Mouse (Mus musculus) brown adipose tissue, adult 24 weeks (tissue): Measurements from ENCODE around the gene Tlx2. TPM values are rescaled to one million over a fixed set of nuclear protein-coding genes. Genes with fewer than 3 reads are reported as not detected.

ENCODE experiments used
- H3K27ac ChIP-seq: fragments of 200-500 bp; replicated peaks from 2 replicates; pipeline ENCODE4 v1.5.1; 2012; ENCODE audit warnings: low read depth, mild to moderate bottlenecking, low read length
- H3K4me1 ChIP-seq: fragments of 200-500 bp; 2 replicates; pipeline ENCODE4 v1.6.1; 2012; ENCODE audit warnings: low read length, mixed read lengths; ENCODE audit not compliant: control insufficient read depth, insufficient read depth, insufficient read length
- H3K4me3 ChIP-seq: fragments of 200-500 bp; 2 replicates; pipeline ENCODE4 v1.5.1; 2012; ENCODE audit warnings: low read depth, mild to moderate bottlenecking, low read length, moderate library complexity; ENCODE audit not compliant: insufficient read depth
- polyA plus RNA-seq: library from polyadenylated mRNA; stranded (reverse); fragments of >200 nt; gene quantifications from 2 replicates; pipeline ENCODE4 v1.2.4, GENCODE M21; 2012; ENCODE audit not compliant: missing spikeins, insufficient read depth, insufficient read length

Tlx2 gene
- polyA plus RNA-seq: not detected in 2 replicates

DNA sequence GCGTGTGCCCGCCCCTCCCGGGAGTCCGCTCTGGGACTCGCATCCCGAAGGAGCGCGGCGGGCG lies at the start of gene Tlx2:
Tlx2 (minus strand) TSS at position 47 of the 64 bp plus-strand sequence.
- Histone ChIP-seq H3K4me1 (no peaks in the 10 kb centered on the region; the same call in 1 of the 2 replicates), H3K27ac (no peak within 1 kb of the TSS), H3K4me3 (peak within 1 kb of the TSS; percentile 28)

DNA sequence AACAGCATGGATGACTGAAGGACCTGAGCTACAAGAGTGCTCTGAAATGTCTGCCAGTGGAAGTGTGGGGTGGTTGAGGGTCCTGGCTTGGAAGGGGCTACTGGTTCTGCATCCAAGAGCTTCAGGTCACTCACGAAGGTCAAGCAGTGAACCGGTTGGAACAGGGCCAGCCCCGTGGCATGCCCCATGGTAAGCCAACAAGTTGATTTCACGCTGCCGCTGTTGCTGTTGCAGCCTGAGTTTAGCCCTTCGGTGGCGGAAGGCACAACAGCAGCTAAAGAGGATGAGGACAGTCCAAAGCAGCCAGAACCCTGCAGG lies 49.6 kb upstream of the Tlx2 start:
- Histone ChIP-seq H3K4me1 (peaks cover 12% of the 10 kb centered on the region; the same call in 1 of the 2 replicates), H3K4me3 (no peak overlapping the region; the same call in 1 of the 2 replicates), H3K27ac (no peak overlapping the region)

DNA sequence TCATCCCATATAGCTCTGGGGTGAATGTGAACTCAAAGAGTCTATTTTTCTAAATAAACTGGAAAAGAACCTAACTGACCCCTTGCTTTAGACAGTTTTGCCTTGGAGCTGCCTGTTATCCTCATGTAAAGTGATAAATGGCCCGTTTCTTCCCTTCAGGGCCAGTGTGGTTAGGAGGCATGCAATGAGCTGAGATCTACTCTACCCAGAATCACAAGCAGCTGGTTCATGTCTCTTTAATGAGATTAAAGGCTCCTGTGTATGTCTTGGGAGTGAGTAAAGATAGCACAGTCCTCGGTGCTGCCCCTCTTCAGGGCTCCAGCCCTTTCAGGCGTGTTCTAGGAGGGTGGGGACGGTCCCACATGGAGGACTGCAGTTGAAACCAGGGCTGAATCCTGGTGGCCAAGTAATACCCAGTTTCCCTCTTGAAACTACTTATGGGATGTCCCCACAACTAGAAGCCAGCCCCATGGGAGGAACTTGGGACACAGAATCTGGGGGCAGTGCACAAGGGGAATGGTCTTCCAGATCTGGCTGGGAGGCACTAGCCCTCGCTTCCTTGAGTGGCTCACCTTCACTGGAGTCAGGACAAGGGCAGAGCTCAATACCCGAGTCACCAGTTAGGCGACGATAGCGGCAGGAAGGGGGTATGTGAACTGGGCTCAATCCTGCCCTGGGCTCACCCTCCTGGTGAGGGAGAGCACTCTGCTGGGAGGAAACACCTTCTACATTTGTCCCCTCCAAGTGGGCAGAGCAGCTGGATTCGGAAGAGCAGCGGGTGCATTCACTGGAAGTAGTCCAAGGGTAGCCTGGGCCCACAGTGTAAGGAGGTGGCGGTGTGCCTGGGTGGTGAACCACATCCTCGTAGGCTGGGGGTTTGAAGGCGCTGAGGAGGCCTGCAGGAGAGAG lies 49.0 kb upstream of the Tlx2 start:
- no peak overlapping the region for H3K27ac ChIP-seq
- H3K4me3 ChIP-seq: no peak overlapping the region
- peaks cover 8% of the 10 kb centered on the region; the same call in 1 of the 2 replicates for H3K4me1 ChIP-seq

DNA sequence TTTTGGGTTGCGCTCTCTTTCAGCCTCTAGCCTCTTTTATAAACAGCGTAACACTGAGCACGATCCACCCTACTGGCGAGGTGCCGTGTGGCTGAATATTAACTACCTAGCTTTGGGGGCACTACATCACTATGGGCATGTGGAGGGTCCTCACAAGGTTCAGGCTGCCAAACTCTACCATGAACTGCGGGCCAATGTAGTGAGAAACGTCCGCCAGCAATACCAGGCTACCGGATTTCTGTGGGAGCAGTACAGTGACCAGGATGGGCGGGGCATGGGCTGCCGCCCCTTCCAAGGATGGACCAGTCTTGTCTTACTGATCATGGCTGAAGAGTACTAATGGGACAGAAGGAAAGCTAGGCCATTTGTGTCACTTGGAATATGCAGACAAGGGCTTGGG lies 48.3 kb upstream of the Tlx2 start:
- Histone ChIP-seq H3K4me3 (no peak overlapping the region), H3K27ac (no peak overlapping the region), H3K4me1 (peaks cover 8% of the 10 kb centered on the region; the same call in 1 of the 2 replicates)

DNA sequence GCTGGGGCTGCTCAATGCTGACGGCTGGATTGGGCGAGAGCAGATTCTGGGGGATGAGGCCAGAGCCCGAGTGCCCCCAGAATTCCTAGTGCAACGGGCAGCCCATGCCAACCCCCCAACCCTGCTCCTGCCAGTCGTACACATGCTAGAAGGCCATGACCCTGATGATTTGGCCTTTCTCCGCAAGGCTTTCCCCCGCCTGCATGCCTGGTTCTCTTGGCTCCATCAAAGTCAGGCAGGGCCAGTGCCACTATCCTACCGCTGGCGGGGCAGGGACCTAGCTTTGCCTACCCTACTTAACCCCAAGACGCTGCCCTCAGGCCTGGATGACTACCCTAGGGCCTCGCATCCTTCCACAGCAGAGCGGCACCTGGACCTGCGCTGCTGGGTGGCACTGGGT lies 47.5 kb upstream of the Tlx2 start:
- Histone ChIP-seq H3K27ac (no peak overlapping the region), H3K4me3 (no peak overlapping the region; the same call in 1 of the 2 replicates), H3K4me1 (peaks cover 8% of the 10 kb centered on the region; the same call in 1 of the 2 replicates)

DNA sequence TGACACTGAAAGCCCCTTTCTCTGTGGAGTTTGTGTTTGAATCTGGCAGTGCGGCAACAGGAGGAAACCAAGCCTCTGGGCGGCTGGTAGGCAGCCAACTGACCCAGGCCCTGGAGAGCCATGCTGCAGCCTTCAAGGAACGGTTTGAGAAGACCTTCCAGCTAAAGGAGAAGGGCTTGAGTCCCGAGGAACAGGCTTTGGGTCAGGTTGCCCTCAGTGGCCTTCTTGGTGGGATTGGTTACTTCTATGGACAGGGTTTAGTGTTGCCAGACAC lies 47.0 kb upstream of the Tlx2 start:
- H3K4me1 ChIP-seq: peaks cover 8% of the 10 kb centered on the region; the same call in 1 of the 2 replicates
- H3K27ac ChIP-seq: no peak overlapping the region
- no peak overlapping the region for H3K4me3 ChIP-seq

DNA sequence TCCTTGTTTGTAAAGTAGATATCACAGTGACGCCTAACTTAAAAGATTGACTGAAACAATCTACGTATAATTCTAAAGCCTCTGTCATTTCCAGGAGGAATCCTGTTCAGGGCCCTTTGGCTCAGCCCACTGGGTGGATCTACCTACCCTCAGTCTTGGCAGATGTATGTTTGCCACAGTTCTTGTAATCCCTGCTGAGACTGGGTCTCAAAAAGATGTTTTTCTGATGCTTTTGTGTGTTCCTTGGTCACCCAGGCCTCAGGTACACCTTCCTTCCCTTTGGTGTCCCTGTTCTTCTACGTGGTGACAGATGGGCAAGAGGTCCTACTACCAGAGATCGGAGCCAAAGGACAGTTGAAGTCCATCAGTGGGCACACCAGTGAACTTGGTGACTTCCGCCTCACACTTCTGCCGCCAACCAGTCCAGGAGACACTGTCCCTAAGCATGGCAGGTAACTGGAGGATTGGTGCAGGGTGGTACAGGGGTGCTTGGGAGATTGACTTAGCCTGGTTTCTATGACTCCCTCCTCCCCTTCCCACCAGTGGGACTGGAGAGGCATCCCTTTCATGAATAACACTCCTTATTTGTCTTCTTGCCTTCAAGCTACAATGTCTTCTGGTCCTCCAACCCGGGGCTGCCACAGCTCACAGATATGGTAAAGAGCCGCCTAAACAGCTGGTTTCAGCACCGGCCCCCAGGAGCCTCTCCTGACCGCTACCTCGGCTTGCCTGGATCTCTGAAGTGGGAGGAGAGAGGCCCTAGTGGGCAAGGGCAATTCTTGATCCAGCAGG lies 46.5 kb upstream of the Tlx2 start:
- peaks cover 8% of the 10 kb centered on the region; the same call in 1 of the 2 replicates for H3K4me1 ChIP-seq
- peak overlapping the region; percentile 89 for H3K4me3 ChIP-seq
- no peak overlapping the region for H3K27ac ChIP-seq

DNA sequence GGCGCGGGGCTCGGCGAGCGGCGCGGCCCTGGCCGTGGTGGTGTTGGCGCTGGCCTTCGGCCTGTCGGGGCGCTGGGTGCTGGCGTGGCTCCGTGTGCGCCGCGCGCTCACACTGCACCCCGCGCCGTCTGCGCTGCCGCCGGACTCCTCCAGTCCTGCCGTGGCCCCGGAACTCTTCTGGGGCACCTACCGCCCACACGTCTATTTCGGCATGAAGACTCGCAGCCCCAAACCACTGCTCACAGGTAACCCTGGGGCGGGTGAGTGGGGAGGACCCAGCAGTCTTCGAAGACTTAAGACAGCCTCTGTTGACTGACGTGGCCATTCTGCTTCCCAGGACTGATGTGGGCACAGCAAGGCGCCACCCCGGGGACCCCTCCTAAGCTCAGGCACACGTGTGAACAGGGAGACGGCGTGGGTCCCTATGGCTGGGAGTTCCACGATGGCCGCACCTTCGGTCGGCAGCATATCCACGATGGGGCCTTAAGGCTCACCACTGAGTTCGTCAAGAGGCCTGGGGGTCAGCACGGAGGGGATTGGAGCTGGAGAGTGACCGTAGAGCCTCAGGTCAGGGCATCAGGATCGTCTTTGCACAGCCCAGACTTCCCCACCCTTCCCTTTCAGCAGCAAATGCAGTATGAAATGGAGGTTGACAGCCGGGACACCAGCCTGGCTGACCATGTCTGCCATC lies 45.7 kb upstream of the Tlx2 start:
- Histone ChIP-seq H3K4me1 (peaks cover 8% of the 10 kb centered on the region; the same call in 1 of the 2 replicates), H3K4me3 (peak overlapping the region; percentile 89), H3K27ac (no peak overlapping the region)

DNA sequence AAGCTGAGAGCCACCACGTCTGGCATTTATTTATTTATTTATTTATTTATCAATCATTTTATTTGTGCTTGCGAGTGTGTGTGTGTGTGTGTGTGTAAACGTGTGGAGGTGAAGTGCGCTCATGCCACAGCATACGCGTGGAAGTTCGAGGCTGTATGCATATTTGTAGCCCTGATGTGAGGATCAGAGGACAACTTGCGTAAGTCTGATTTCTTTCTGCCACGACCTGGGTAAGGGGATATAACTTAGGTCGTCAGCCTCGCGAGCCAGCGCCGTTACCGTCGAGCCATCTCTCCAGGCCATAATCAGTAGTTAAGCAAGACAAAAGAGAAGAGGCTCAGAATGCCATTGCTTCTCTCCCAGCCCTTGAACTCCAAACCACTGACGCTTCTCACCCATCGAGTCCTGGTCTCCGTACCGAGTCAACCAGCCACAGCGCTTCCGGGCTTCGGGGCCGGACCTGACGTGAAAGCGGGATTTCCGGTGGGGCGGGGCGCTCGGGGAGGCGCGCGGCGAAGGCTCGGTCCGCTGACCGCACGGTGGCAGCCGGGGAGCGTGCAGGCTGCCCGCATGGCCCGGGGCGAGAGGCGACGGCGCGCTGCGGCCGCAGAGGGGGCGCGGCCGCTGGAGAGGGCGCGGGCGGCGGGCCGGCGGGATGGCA lies 45.0 kb upstream of the Tlx2 start, which contains the start of gene Mogs:
Mogs (plus strand) TSS at position 486 of the 661 bp plus-strand sequence.
- peak within 1 kb of the TSS; percentile 89 for H3K4me3 ChIP-seq
- peaks cover 8% of the 10 kb centered on the region; the same call in 1 of the 2 replicates for H3K4me1 ChIP-seq

DNA sequence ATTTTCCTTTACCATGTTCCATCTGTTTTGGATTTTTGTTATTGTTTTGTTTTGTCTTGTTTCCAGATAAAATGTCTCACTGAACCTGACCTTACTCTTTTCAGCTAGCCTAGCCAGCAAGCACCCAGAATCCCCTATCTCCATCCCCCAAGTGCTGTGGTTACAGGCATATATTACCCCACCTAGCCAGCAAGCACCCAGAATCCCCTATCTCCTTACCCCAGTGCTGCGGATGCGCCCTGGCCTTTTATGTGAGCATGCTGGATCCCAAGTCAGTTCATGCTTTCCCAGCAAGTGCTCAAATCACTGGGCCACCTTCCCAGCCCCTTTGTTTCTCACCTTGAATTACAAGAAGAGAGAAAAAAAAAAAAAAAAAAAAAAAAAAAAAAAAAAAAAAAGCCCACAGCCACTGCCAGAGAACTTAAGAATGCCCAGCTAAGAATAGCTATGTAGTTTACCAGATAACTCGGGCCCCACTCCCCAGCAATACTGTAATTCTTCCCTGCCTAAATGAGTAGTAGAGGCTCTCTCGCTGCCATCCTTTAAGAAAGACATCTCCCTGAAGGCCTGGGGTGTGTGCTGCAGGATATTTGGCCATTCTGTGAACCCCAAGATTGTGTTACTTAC lies 41.5 kb upstream of the Tlx2 start:
- H3K27ac ChIP-seq: no peak overlapping the region
- H3K4me1 ChIP-seq: peaks cover 7% of the 10 kb centered on the region; the same call in 1 of the 2 replicates
- H3K4me3 ChIP-seq: no peak overlapping the region

More for the DNA sequence above, 45.0 kb upstream of the Tlx2 start, which contains the start of gene Mogs:
- peak within 1 kb of the TSS; percentile 94 for H3K27ac ChIP-seq

DNA sequence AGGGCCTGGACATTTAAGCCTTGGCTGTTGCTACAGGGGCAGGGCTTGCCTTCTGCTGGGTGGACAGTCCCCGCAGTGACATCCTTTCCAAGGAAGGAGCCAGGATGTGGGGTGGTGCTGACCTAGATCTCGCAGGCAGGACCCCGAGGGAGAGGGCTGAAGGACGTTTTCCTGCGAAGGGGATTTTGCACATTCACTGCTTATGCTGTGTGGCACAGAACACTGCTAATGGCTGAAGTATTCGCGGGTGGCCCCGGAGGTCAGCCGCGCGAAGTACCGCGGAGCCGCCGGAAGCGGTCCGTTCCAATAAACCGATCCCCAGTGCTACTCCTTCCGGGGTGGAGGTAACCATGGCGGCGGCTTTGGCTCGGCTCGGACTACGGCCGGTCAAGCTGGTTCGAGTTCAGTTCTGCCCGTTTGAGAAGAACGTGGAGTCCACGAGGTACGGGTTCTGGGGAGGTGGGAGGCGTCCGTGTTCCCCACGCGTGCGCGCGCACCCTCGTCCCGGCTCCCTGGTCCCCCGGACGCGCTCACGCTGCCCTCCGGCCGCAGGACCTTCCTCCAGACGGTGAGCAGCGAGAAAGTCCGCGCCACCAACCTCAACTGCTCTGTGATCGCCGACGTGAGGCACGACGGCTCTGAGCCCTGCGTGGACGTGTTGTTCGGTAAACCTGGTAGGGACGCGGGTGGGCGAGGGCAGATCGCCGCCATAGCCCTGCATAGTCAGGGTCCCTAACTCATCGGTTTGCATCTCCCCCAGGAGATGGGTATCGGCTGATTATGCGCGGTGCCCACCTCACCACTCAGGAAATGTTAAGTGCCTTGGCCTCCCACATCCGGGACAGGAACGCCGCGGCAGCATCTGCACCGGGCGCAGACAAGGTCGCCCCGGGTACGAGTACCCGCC lies 38.9 kb upstream of the Tlx2 start, which contains the start of gene Mrpl53:
Mrpl53 (plus strand) TSS at position 279 of the 907 bp plus-strand sequence.
- Histone ChIP-seq H3K4me1 (peaks cover 4% of the 10 kb centered on the region; the same call in 1 of the 2 replicates), H3K4me3 (peak within 1 kb of the TSS; percentile 89), H3K27ac (peak within 1 kb of the TSS; percentile 92)

DNA sequence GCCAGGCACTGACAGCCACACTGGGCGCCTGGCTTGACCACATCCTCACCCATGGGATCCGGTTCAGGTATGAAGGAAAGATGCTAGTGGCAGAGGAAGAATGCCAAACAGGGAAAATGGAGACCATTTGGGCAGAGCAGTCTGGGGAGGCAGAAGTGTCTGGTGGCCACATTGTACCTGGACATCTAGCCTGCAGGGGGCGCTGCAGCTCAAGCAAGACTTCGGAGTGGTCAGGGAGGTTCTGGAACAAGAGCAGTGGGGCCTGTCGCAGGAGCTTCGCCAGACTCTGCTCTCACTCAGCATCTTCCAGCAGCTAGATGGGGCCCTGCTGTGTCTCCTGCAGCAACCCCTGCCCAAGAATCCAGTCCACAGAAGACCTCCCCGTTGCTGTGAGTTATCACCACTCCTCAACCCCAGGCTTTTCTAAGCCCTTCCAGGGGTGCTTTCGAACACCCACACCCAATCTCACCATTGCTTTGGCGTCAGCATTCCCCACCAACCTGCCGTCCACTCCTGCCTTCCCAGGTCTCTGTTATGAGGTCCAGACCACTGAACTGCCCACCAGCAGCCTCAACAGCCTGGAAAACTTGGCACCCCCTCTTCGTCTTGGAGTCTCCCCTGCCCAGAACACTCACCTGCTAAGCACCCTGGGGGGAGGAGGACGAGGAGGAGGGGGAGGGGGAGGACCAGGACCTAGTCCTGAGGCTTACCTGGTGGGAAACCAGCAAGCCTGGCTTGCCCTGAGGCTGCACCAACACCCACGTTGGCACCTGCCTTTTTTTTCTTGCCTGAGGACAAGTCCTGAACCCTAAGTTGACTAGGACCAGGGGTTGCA lies 37.7 kb upstream of the Tlx2 start:
- H3K27ac ChIP-seq: no peak overlapping the region
- H3K4me1 ChIP-seq: peaks cover 4% of the 10 kb centered on the region
- H3K4me3 ChIP-seq: peak overlapping the region; percentile 89

DNA sequence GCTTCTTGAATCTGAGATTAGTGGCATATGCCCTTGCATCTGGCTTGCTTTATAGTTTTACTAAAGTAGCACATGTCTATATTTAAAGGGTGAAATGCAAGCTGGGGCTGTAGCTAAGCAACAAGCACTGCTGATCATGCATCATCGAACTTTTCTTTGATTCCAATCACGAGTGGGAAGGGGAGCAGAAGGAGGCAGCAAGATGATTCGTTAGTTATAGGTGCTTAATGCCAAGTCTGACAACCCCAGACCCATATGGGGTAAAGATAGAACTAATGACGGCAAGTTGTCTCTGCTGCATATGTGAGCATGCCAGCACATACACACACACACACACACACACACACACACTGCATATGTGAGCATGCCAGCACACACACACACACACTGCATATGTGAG lies 34.1 kb upstream of the Tlx2 start:
- Histone ChIP-seq H3K4me1 (peaks cover 10% of the 10 kb centered on the region), H3K27ac (no peak overlapping the region), H3K4me3 (no peak overlapping the region)
